Mouse (Mus musculus): ENCODE measurements around the gene Tmem126b.

DNA sequence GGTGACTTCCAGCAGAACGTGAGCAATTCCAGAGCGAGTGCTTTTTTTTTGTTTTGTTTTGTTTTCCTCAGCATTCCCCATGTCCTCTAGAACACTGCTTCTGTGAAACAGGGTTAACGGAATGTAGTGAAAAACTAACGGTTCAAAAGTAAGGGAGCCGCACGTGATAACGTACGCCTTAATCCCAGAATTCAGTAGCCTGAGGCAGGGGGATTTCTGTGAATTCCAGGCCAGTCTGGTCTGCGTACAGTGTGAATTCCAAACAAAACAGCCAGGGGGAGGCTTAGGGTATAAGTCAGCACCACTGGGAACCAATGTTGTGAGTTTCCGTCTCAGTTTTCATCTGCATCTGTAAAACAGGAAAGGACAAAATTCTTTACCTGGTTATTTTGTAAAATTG is 18.3 kb downstream of the Tmem126b start:
- TF ChIP-seq CTCF (IDR thresholded peaks at IDR 0.05; ENCODE audit: low read depth) (no peak; the same call in 1 of the 2 replicates), EP300 (IDR thresholded peaks at IDR 0.05; ENCODE audit: low read depth) (no peak)
